Mouse (Mus musculus) midbrain, embryonic 10.5 days (tissue): ENCODE results near the gene Olfr12. TPM values are rescaled to one million over a fixed set of nuclear protein-coding genes. Genes with fewer than 3 reads are reported as not detected.
A peak's percentile ranks its signal among the peaks of the same experiment; 100 is the strongest.

Experiments
- DNase-seq: peaks from one replicate; pipeline ENCODE4 v3.0.0-alpha.2; 2017; ENCODE audit warnings: low spot score
- H3K27ac ChIP-seq: fragments of 300-500 bp; sonication (generic); replicated peaks from 2 replicates; pipeline ENCODE4 v1.5.1; 2016; ENCODE audit warnings: mild to moderate bottlenecking
- H3K27me3 ChIP-seq: fragments of 300-500 bp; sonication (generic); 2 replicates; pipeline ENCODE4 v1.6.1; 2016; ENCODE audit warnings: low read depth, mild to moderate bottlenecking; ENCODE audit not compliant: poor library complexity, severe bottlenecking
- H3K36me3 ChIP-seq: fragments of 300-500 bp; sonication (generic); 2 replicates; pipeline ENCODE4 v1.6.1; 2016; ENCODE audit warnings: mild to moderate bottlenecking, moderate library complexity
- H3K4me1 ChIP-seq: fragments of 300-500 bp; sonication (generic); 2 replicates; pipeline ENCODE4 v1.6.1; 2016
- H3K4me3 ChIP-seq: fragments of 300-500 bp; sonication (generic); 2 replicates; pipeline ENCODE4 v1.5.1; 2016; ENCODE audit warnings: mild to moderate bottlenecking, moderate library complexity
- H3K9me3 ChIP-seq: fragments of 300-500 bp; sonication (generic); replicated peaks from 2 replicates; pipeline ENCODE4 v1.6.1; 2016; ENCODE audit warnings: mild to moderate bottlenecking
- WGBS: fragments of 180-500 bp; shearing (Covaris S2); methylation state at CpG from one replicate; pipeline ENCODE4 v1.1.7; 2016; 5-methylcytosine and 5-hydroxymethylcytosine counted together
- polyA plus RNA-seq: library from polyadenylated mRNA; unstranded; fragments of >200 nt; fragmentation: Nextera tagmentation; extraction: Ambion mirVana; gene quantifications from 2 replicates; pipeline ENCODE4 v1.2.1, GENCODE M21; 2016

Gene Olfr12
- polyA plus RNA-seq = not detected in 2 replicates

- Histone ChIP-seq H3K27me3 (no peaks in the 10 kb centered on the region), H3K4me1 (no peaks in the 10 kb centered on the region), H3K27ac (no peak within 1 kb of the TSS), H3K36me3 (no peaks in the 10 kb centered on the region), H3K9me3 (no peaks in the 10 kb centered on the region), H3K4me3 (no peak within 1 kb of the TSS)
- DNase-seq = peak; percentile 8
- 71% methylated on average over 2 of the region's 2 CpGs for WGBS
Observed at GRCm38 (mm10) chr1:92617488-92617887, at the start of gene Olfr12. Olfr12 (plus strand) TSS chr1:92617788.

- H3K4me1 ChIP-seq = no peaks in the 10 kb centered on the region
- no peak within 1 kb of the TSS for H3K4me3 ChIP-seq
- WGBS = 89% methylated on average over 3 of the region's 3 CpGs
- no peaks in the 10 kb centered on the region for H3K36me3 ChIP-seq
- no peaks in the 10 kb centered on the region for H3K27me3 ChIP-seq
- no peak for DNase-seq
- no peak within 1 kb of the TSS for H3K27ac ChIP-seq
- no peaks in the 10 kb centered on the region for H3K9me3 ChIP-seq
Observed at GRCm38 (mm10) chr1:92571022-92571421, 46.6 kb upstream of the Olfr12 start, which contains the start of gene Olfr1413. Olfr1413 (plus strand) TSS chr1:92571322.

- 92% methylated on average over 2 of the region's 2 CpGs for WGBS
- Histone ChIP-seq H3K9me3 (no peaks in the 10 kb centered on the region), H3K4me3 (no peak within 1 kb of the TSS), H3K36me3 (no peaks in the 10 kb centered on the region), H3K4me1 (no peaks in the 10 kb centered on the region), H3K27ac (no peak within 1 kb of the TSS), H3K27me3 (no peaks in the 10 kb centered on the region)
- no peak for DNase-seq
Observed at GRCm38 (mm10) chr1:92585479-92585878, 32.1 kb upstream of the Olfr12 start, which contains the start of gene Olfr1412. Olfr1412 (plus strand) TSS chr1:92585779.

- Histone ChIP-seq H3K4me3 (no peak within 1 kb of the TSS), H3K4me1 (no peaks in the 10 kb centered on the region), H3K9me3 (no peaks in the 10 kb centered on the region), H3K27ac (no peak within 1 kb of the TSS), H3K27me3 (no peaks in the 10 kb centered on the region), H3K36me3 (no peaks in the 10 kb centered on the region)
- DNase-seq = no peak
Observed at GRCm38 (mm10) chr1:92594111-92594510, 23.5 kb upstream of the Olfr12 start, which contains the start of gene Olfr1411. Olfr1411 (plus strand) TSS chr1:92594411.

GRCm38 (mm10) chr1:92596019-92596418 lies 21.6 kb upstream of the Olfr12 start:
- Histone ChIP-seq H3K27me3 (no peaks in the 10 kb centered on the region), H3K9me3 (no peaks in the 10 kb centered on the region), H3K27ac (no peak overlapping the region), H3K36me3 (no peaks in the 10 kb centered on the region), H3K4me1 (no peaks in the 10 kb centered on the region), H3K4me3 (no peak overlapping the region)
- DNase-seq = no peak
- WGBS = 94% methylated on average over 3 of the region's 3 CpGs

GRCm38 (mm10) chr1:92605482-92605881 lies 12.1 kb upstream of the Olfr12 start, which contains the start of gene Olfr1410:
Olfr1410 (plus strand) TSS chr1:92605782.
- H3K4me1 ChIP-seq = no peaks in the 10 kb centered on the region
- 96% methylated on average over 1 of the region's 1 CpGs for WGBS

GRCm38 (mm10) chr1:92607711-92608110 lies 9.9 kb upstream of the Olfr12 start:
- Histone ChIP-seq H3K4me3 (no peak overlapping the region), H3K9me3 (peaks cover 3% of the 10 kb centered on the region; the same call in 1 of the 2 replicates), H3K4me1 (no peaks in the 10 kb centered on the region), H3K27ac (no peak overlapping the region), H3K36me3 (no peaks in the 10 kb centered on the region), H3K27me3 (0 out of 2 replicates have a peak, but pooled peaks cover 6% of the 10 kb centered on the region)
- no peak for DNase-seq
- 78% methylated on average over 4 of the region's 4 CpGs for WGBS

More at GRCm38 (mm10) chr1:92605482-92605881, 12.1 kb upstream of the Olfr12 start, which contains the start of gene Olfr1410:
- no peak for DNase-seq
- Histone ChIP-seq H3K4me3 (no peak within 1 kb of the TSS), H3K9me3 (peaks cover 3% of the 10 kb centered on the region; the same call in 1 of the 2 replicates), H3K27ac (no peak within 1 kb of the TSS), H3K36me3 (no peaks in the 10 kb centered on the region), H3K27me3 (no peaks in the 10 kb centered on the region)

- peaks cover 3% of the 10 kb centered on the region; the same call in 1 of the 2 replicates for H3K9me3 ChIP-seq
- no peaks in the 10 kb centered on the region for H3K36me3 ChIP-seq
Observed at GRCm38 (mm10) chr1:92611008-92611407, 6.6 kb upstream of the Olfr12 start.

GRCm38 (mm10) chr1:92613175-92613574 lies 4.4 kb upstream of the Olfr12 start:
- H3K4me1 ChIP-seq = no peaks in the 10 kb centered on the region
- no peaks in the 10 kb centered on the region for H3K36me3 ChIP-seq
- no peak overlapping the region for H3K4me3 ChIP-seq
- 56% methylated on average over 4 of the region's 4 CpGs for WGBS
- DNase-seq = no peak
- peaks cover 3% of the 10 kb centered on the region; the same call in 1 of the 2 replicates for H3K9me3 ChIP-seq
- 0 out of 2 replicates have a peak, but pooled peaks cover 6% of the 10 kb centered on the region for H3K27me3 ChIP-seq
- H3K27ac ChIP-seq = no peak overlapping the region

More at GRCm38 (mm10) chr1:92611008-92611407, 6.6 kb upstream of the Olfr12 start:
- 0 out of 2 replicates have a peak, but pooled peaks cover 6% of the 10 kb centered on the region for H3K27me3 ChIP-seq
- H3K4me1 ChIP-seq = no peaks in the 10 kb centered on the region
- H3K27ac ChIP-seq = no peak overlapping the region
- WGBS = 5% methylated on average over 5 of the region's 5 CpGs
- DNase-seq = peak; percentile 45
- no peak overlapping the region for H3K4me3 ChIP-seq

- H3K4me3 ChIP-seq = no peak overlapping the region
- H3K36me3 ChIP-seq = no peaks in the 10 kb centered on the region
- 15% methylated on average over 1 of the region's 1 CpGs for WGBS
- peaks cover 3% of the 10 kb centered on the region; the same call in 1 of the 2 replicates for H3K9me3 ChIP-seq
- no peak for DNase-seq
- no peak overlapping the region for H3K27ac ChIP-seq
- H3K27me3 ChIP-seq = 0 out of 2 replicates have a peak, but pooled peaks cover 6% of the 10 kb centered on the region
- H3K4me1 ChIP-seq = no peaks in the 10 kb centered on the region
Observed at GRCm38 (mm10) chr1:92614516-92614915, 3.1 kb upstream of the Olfr12 start.

GRCm38 (mm10) chr1:92616046-92616445 lies 1.5 kb upstream of the Olfr12 start:
- H3K27me3 ChIP-seq = 0 out of 2 replicates have a peak, but pooled peaks cover 6% of the 10 kb centered on the region
- H3K36me3 ChIP-seq = no peaks in the 10 kb centered on the region
- whole genome bisulfite sequencing = 81% methylated on average over 1 of the region's 1 CpGs
- H3K4me1 ChIP-seq = no peaks in the 10 kb centered on the region
- H3K9me3 ChIP-seq = no peaks in the 10 kb centered on the region
- no peak overlapping the region for H3K27ac ChIP-seq
- no peak for DNase-seq
- H3K4me3 ChIP-seq = no peak overlapping the region

GRCm38 (mm10) chr1:92618360-92618759 lies 772 bp downstream of the Olfr12 start:
- Histone ChIP-seq H3K27ac (no peak overlapping the region), H3K9me3 (no peaks in the 10 kb centered on the region), H3K36me3 (no peaks in the 10 kb centered on the region), H3K27me3 (no peaks in the 10 kb centered on the region), H3K4me1 (no peaks in the 10 kb centered on the region), H3K4me3 (no peak overlapping the region)
- DNase-seq = no peak
- 71% methylated on average over 4 of the region's 4 CpGs for WGBS

- Histone ChIP-seq H3K9me3 (no peaks in the 10 kb centered on the region), H3K4me1 (no peaks in the 10 kb centered on the region), H3K27me3 (no peaks in the 10 kb centered on the region), H3K36me3 (no peaks in the 10 kb centered on the region), H3K4me3 (no peak overlapping the region), H3K27ac (no peak overlapping the region)
- 82% methylated on average over 4 of the region's 4 CpGs for WGBS
- DNase-seq = no peak
Observed at GRCm38 (mm10) chr1:92628227-92628626, 10.6 kb downstream of the Olfr12 start.
